Mouse (Mus musculus): ENCODE data around the gene Phtf2.

- TF ChIP-seq POLR2A (IDR thresholded peaks at IDR 0.05; ENCODE audit: borderline replicate concordance, insufficient read depth, low read length) (no peak), CTCF (IDR thresholded peaks at IDR 0.05; ENCODE audit: borderline replicate concordance, insufficient read depth, low read depth, low read length) (no peak)
Observed at GRCm38 (mm10) chr5:20815094-20815493, 66.8 kb downstream of the Phtf2 start.

Measured in cerebellum, adult 2 months (tissue).